Mouse (Mus musculus): ENCODE measurements around the gene Rad50. TPM values are rescaled to one million over a fixed set of nuclear protein-coding genes. Genes with fewer than 3 reads are reported as not detected.

Rad50 gene
- 35.7 TPM for polyA plus RNA-seq (2014; fragmentation: Illumina TruSeq; extraction: RNeasy Lipid Tissue Mini Kit (QIAGEN cat#74804); ENCODE audit: low read depth, low replicate concordance)

DNA sequence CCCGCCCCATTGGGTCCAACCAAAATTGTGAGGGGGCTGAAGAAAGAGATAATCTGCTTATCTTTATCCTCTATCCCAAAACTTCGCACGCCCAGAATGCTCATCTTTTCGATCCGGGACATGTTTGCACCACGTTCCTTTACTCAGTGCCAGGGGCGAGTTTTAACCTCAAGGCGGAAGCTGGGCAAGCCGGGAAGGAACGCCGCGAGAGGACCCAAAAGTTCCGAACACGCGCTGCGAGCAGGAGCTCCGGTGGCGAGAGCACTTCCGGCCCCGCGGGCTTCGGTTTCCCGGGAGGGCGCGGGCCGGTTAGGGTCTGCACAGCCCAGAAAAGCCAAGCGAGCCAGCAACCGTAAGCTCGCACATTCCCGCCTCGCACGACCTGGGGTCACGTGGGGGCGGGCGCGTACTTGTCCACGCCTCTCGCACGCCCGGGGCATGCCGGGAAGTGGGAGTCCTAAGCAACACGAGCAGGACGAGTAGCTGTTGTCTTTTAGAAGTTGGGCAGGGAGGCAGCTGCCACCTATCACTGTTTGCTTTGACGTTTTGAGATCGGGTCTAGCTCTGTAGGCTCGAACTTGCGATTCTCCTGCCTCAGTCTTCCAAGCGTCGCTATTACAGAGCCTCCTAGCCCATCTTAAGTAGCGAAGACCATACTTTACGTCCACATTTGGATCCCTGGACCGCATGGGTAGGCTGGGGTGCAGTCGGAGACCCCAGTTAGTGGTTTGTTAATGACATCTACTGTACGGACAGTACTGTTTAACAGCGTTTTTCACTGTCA lies at the start of gene Rad50:
Rad50 (minus strand) TSS at position 386 of the 784 bp plus-strand sequence.

DNA sequence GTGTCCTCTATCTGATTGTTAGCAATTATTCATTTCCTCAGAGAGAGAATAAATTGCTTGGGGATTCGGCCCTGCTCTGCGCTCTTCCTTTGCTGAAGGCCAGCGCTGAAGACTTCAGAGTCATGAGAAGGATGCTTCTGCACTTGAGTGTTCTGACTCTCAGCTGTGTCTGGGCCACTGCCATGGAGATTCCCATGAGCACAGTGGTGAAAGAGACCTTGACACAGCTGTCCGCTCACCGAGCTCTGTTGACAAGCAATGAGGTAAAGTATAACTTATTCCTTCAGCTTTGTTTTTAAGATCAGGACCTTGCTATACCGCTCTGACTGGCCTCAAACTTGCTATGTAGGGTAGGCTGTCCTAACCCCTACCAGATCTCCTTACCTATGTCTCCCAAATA lies 13.6 kb upstream of the Rad50 start, which contains the start of gene Il5:
Il5 (plus strand) TSS at position 80 of the 400 bp plus-strand sequence.

DNA sequence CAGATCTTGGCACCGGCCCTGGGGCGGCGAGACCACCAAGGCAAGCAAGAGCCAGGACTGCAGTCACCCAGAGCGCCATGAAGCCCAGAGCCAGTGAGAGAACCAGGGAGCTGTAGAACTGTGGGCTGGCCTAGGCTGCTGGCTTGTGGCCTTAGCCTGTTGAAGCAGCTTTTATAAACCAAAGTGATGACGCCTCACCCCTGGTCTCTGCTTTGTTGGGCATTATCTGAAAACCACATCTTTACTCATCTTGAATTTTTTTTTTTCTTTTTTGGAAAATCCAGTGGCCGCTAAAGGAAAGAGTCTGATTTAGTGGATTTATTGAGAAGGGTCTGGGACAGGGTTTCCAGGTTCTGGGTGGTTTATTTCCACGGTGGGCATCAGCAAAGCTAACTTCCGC lies 72.6 kb downstream of the Rad50 start, which contains the start of gene Il13:
Il13 (minus strand) TSS at position 147 of the 400 bp plus-strand sequence.

DNA sequence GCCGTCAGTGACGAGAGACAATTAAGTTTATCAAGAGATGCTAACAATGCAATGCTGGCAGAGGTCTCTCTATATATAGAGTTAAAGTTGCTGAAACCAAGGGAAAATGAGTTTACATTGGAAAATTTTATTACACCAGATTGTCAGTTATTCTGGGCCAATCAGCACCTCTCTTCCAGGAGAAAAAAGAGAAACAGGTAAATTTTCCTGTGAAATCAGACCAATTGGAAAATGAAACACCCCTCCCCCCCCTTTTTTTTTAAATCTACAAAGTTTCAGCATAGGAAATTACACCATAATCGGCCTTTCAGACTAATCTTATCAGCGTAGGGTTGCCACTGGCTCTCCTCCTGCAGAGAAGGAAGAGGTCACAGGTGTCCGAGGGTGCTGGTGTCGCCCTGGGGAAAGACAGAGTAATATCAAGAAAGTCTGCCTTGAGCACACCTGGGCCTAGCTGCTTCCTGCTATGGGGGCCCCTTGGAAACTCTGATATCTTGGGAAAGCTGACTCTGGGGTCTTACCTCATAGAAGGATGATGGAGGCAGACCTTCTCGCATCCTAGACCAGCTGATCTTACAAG lies 88.4 kb downstream of the Rad50 start, which contains the start of gene Il4:
Il4 (minus strand) TSS at position 51 of the 580 bp plus-strand sequence.

Other genes starting within 250 kb of the Rad50 start
- gene Gm9837, start 236.8 kb downstream of the Rad50 start, polyA plus RNA-seq (2014; fragmentation: Illumina TruSeq; extraction: RNeasy Lipid Tissue Mini Kit (QIAGEN cat#74804); ENCODE audit: low read depth, low replicate concordance), result not detected
- gene Gm9945, start 227.2 kb downstream of the Rad50 start, polyA plus RNA-seq (2014; fragmentation: Illumina TruSeq; extraction: RNeasy Lipid Tissue Mini Kit (QIAGEN cat#74804); ENCODE audit: low read depth, low replicate concordance), result not detected
- gene Sowaha, start 227.0 kb downstream of the Rad50 start, polyA plus RNA-seq (2014; fragmentation: Illumina TruSeq; extraction: RNeasy Lipid Tissue Mini Kit (QIAGEN cat#74804); ENCODE audit: low read depth, low replicate concordance), result 3.4 TPM
- 24.3 TPM for gene Sept8, start 188.1 kb downstream of the Rad50 start, polyA plus RNA-seq (2014; fragmentation: Illumina TruSeq; extraction: RNeasy Lipid Tissue Mini Kit (QIAGEN cat#74804); ENCODE audit: low read depth, low replicate concordance)
- gene Kif3a, start 139.9 kb downstream of the Rad50 start, polyA plus RNA-seq (2014; fragmentation: Illumina TruSeq; extraction: RNeasy Lipid Tissue Mini Kit (QIAGEN cat#74804); ENCODE audit: low read depth, low replicate concordance), result 12.0 TPM
- not detected for gene Il4, start 88.7 kb downstream of the Rad50 start, polyA plus RNA-seq (2014; fragmentation: Illumina TruSeq; extraction: RNeasy Lipid Tissue Mini Kit (QIAGEN cat#74804); ENCODE audit: low read depth, low replicate concordance)
- gene Il13, start 72.6 kb downstream of the Rad50 start, polyA plus RNA-seq (2014; fragmentation: Illumina TruSeq; extraction: RNeasy Lipid Tissue Mini Kit (QIAGEN cat#74804); ENCODE audit: low read depth, low replicate concordance), result not detected
- gene Il5, start 13.5 kb upstream of the Rad50 start, polyA plus RNA-seq (2014; fragmentation: Illumina TruSeq; extraction: RNeasy Lipid Tissue Mini Kit (QIAGEN cat#74804); ENCODE audit: low read depth, low replicate concordance), result 0.38 TPM
- gene Irf1, start 62.7 kb upstream of the Rad50 start, polyA plus RNA-seq (2014; fragmentation: Illumina TruSeq; extraction: RNeasy Lipid Tissue Mini Kit (QIAGEN cat#74804); ENCODE audit: low read depth, low replicate concordance), result 27.3 TPM
- gene Gm17334, start 65.9 kb upstream of the Rad50 start, polyA plus RNA-seq (2014; fragmentation: Illumina TruSeq; extraction: RNeasy Lipid Tissue Mini Kit (QIAGEN cat#74804); ENCODE audit: low read depth, low replicate concordance), result not detected
- gene Gm12216, start 151.9 kb upstream of the Rad50 start, polyA plus RNA-seq (2014; fragmentation: Illumina TruSeq; extraction: RNeasy Lipid Tissue Mini Kit (QIAGEN cat#74804); ENCODE audit: low read depth, low replicate concordance), result 1.3 TPM
- gene Slc22a5, start 184.3 kb upstream of the Rad50 start, polyA plus RNA-seq (2014; fragmentation: Illumina TruSeq; extraction: RNeasy Lipid Tissue Mini Kit (QIAGEN cat#74804); ENCODE audit: low read depth, low replicate concordance), result 26.6 TPM